Comparison of ENCODE assay signal across 27 mouse cellular contexts in genomic region chrX:130008210-130008609, GRCm38 (mm10).
"Had no signal": no experiment of that assay in that cellular context is flagged by ENCODE, and none has a peak within 500 bp of the region (broad histone marks: within the 10 kb centered on the region; RNA-seq: fewer than 3 reads in every experiment).

No protein-coding gene starts in this region.

- H3K36me3 ChIP-seq: limb, embryonic 10.5 days; limb, embryonic 12.5 days; limb, embryonic 13.5 days; limb, embryonic 15.5 days; liver, embryonic 12.5 days; liver, embryonic 13.5 days; liver, embryonic 15.5 days; lung, embryonic 15.5 days; midbrain, embryonic 10.5 days; midbrain, embryonic 12.5 days; midbrain, embryonic 13.5 days; midbrain, embryonic 15.5 days; neural tube, embryonic 12.5 days had no signal

- H3K27me3 ChIP-seq: limb, embryonic 12.5 days; limb, embryonic 13.5 days; limb, embryonic 15.5 days; liver, embryonic 12.5 days; liver, embryonic 13.5 days; liver, embryonic 15.5 days; lung, embryonic 15.5 days; megakaryocyte, embryonic 14.5 days; midbrain, embryonic 12.5 days; midbrain, embryonic 13.5 days; midbrain, embryonic 15.5 days; neural tube, embryonic 12.5 days had no signal

- DNase-seq: left cerebral cortex, postnatal 4 days; liver; liver, embryonic 13.5 days; liver, postnatal 0 days; lung, adult 18-20 months; lung, adult 2 months; lung, embryonic 14.5 days; lung, postnatal 10 days; lung, postnatal 36 days; lung, postnatal 4 days; midbrain, embryonic 14.5 days had no signal

- H3K27ac ChIP-seq: limb, embryonic 10.5 days; limb, embryonic 12.5 days; limb, embryonic 13.5 days; limb, embryonic 15.5 days; liver, embryonic 12.5 days; liver, embryonic 13.5 days; liver, embryonic 14.5 days; liver, embryonic 15.5 days; lung, embryonic 15.5 days; macrophage; midbrain, embryonic 10.5 days; midbrain, embryonic 12.5 days; midbrain, embryonic 13.5 days; midbrain, embryonic 15.5 days; neural tube, embryonic 12.5 days had no signal

- H3K9me3 ChIP-seq: limb, embryonic 10.5 days; limb, embryonic 12.5 days; limb, embryonic 13.5 days; limb, embryonic 15.5 days; liver, embryonic 12.5 days; liver, embryonic 13.5 days; liver, embryonic 15.5 days; lung, embryonic 15.5 days; megakaryocyte, embryonic 14.5 days; midbrain, embryonic 10.5 days; midbrain, embryonic 12.5 days; midbrain, embryonic 13.5 days; midbrain, embryonic 15.5 days; neural tube, embryonic 12.5 days had no signal

- H3K9ac ChIP-seq: limb, embryonic 12.5 days; limb, embryonic 13.5 days; limb, embryonic 15.5 days; liver, embryonic 12.5 days; liver, embryonic 13.5 days; liver, embryonic 14.5 days; liver, embryonic 15.5 days; liver, postnatal 0 days; lung, embryonic 14.5 days; lung, embryonic 15.5 days; midbrain, embryonic 12.5 days; midbrain, embryonic 13.5 days; midbrain, embryonic 15.5 days; neural tube, embryonic 12.5 days had no signal

- H3K4me1 ChIP-seq: limb, embryonic 10.5 days; limb, embryonic 12.5 days; limb, embryonic 13.5 days; limb, embryonic 15.5 days; liver, embryonic 12.5 days; liver, embryonic 13.5 days; liver, embryonic 15.5 days; lung, embryonic 15.5 days; megakaryocyte, embryonic 14.5 days; midbrain, embryonic 10.5 days; midbrain, embryonic 12.5 days; midbrain, embryonic 13.5 days; midbrain, embryonic 15.5 days; neural tube, embryonic 12.5 days had no signal

- H3K4me3 ChIP-seq: limb, embryonic 10.5 days; limb, embryonic 12.5 days; limb, embryonic 13.5 days; limb, embryonic 15.5 days; liver, embryonic 12.5 days; liver, embryonic 13.5 days; liver, embryonic 15.5 days; lung, embryonic 15.5 days; megakaryocyte, embryonic 14.5 days; midbrain, embryonic 10.5 days; midbrain, embryonic 12.5 days; midbrain, embryonic 13.5 days; midbrain, embryonic 15.5 days; myocyte; neural tube, embryonic 12.5 days had no signal
